Mouse (Mus musculus): ENCODE measurements around the gene Golt1b.
"Not testable (repeated sequence)": the region's sequence is repeated elsewhere in the genome, so short reads cannot be mapped to it uniquely, and the experiment has no call there.

Gene Golt1b

DNA sequence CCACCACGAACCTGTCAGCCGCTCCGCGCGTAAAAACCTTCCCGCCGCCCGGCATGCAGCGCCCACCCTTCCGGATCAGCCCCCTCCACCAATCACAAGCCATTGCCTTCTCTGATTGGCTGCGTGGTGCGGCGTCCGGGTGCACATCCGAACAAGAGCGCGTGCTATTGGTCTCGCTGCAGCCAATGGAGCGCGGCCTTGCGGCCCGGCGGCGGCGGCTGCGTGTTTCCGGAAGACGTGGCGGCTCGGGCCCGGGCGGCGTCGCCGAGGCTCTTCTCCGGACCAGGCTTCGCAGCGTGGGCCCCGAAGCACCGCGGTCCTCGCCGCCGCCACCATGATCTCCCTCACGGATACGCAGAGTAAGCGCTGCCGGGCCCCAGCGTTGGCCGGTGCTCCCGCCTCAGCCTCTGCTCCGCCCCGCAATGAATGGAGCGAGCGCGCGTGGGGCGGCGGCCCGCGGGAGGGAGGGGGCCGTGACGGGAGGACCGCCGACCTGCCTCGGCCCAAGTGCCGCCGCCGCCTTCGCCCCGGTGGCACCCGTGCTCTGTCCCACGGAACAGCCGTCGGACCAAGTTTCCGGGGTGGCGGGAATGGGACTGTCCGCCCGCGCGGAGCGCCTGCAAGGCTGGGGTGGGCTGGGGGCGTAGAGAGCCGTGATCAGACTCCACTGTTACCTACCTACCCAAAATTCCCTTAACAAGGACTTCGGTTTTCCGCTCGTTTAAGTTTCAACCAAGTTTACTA lies at the start of gene Golt1b, which contains the start of gene Recql:
Golt1b (plus strand) TSS at position 211 of the 744 bp plus-strand sequence.
Recql (minus strand) TSS at position 77 of the 744 bp plus-strand sequence.
- peak; percentile 98 for DNase-seq (ENCODE audit: low read depth, low spot score)

- DNase-seq (ENCODE audit: low read depth, low spot score): no peak
These were observed 48.1 kb upstream of the Golt1b start for GRCm38 (mm10) chr6:142338961-142339360.

DNA sequence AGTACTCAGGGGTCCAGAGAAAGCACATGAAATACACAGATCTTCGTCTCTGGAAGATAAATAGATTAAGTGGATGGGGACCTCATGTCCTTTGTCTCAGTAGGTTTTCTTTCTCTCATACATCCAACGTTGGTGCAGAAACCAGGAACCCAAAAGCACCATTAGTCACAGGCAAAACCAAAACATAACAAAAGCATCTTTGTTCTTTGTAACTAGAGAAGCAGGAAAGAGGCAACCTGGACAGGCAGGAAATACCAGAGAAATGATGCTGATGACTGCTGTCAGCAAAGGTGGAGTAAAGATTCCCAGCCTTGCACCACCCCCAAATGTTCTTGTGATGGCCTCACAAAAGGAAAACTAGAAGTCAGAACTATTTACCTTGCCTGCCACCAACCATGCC lies 47.4 kb upstream of the Golt1b start:
- DNase-seq (ENCODE audit: low read depth, low spot score): no peak

DNA sequence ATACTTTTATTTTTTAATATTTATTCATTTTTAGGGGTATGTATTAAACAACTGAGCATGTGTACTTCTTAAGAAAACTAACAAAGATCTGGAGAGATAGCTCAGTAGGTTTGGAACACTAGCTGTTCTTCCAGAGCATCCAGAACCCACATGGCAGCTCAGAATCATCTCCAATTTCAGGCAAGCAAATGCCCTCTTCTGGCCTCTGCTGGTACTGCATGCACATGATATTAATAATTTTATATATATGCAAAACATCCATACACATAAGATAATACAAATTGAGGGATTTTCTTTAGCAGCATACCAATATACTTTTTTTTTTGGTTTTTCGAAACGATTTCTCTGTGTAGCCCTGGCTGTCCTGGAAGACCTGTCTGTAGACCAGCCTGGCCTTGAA lies 43.5 kb upstream of the Golt1b start:
- peak; percentile 64 for DNase-seq (ENCODE audit: low read depth, low spot score)

DNA sequence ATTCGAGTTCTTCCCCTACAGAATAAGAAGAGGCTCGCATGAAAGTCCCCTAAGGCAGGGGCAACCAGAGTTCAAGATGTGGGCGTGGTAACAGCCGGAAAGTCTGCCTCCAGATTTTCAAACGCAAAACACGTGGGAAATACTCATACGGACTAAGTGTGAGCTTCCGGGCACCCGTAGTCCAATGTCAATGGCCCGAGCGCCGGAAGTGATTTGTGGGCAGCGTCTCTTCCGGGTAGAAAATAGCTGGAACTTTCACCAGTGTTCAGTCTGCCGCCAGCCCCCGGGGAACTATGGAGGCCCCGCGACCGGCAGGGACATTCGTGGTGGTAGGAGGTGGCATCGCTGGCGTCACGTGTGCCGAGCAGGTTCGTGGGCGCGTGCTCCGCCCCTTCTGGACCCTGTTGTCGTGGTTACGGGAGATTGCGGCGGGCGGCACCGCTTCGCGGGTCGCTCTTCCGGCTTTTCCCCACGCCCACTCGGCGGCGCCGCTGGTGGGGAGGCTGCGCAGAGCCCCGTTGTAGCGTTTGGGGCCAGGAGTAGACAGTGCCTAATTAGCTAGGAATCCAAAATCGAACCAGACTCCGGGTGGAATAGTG lies 41.5 kb upstream of the Golt1b start, which contains the start of gene Pyroxd1:
Pyroxd1 (plus strand) TSS at position 215 of the 599 bp plus-strand sequence.
- peak; percentile 98 for DNase-seq (ENCODE audit: low read depth, low spot score)

DNA sequence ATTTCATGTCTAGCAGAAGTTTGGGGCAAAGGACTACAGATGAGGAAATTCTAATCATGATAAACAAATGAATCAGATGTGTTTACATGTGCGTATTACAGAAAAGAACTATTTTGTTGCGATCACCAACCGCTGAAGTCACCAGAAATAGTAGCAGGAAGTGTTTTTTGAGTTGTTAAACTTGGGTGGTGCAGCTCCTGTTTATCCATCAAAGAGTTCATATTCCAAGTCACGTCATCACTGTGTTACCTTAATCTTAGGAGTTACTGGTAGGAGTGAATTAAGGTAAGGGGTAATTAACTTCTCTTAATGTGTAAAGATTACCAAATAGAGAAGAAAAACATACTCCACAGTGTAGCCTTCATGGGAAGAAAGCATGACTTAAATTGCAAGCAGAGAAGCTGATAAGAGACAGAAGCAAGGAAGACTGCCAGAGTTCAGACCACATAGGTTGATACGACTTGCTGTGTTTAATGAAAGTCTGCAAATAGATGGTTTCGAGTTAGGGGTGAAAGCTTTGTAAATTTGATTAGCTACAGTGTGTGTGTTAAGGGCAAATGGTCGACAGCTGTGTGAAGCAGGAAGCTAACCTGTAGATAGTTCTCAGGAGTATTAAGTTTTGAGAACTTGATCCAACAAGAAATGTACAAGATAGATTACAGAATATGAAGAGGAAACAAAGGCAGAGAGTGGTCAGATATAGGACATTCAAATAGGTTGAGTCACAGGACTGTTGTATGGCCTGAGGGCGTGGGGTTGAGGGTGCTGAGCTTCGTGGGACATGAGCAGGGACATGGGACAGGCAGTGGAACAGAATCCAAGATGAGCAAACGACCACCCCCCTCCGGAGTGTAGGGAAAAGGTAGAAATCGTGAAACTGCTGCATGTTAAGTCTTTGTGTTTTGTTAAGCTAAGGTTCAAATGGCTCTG lies 40.6 kb upstream of the Golt1b start:
- DNase-seq (ENCODE audit: low read depth, low spot score): no peak

GRCm38 (mm10) chr6:142347431-142348385 lies 39.3 kb upstream of the Golt1b start:
- no peak for DNase-seq (ENCODE audit: low read depth, low spot score)

GRCm38 (mm10) chr6:142352099-142352498 lies 34.9 kb upstream of the Golt1b start:
- DNase-seq (ENCODE audit: low read depth, low spot score): not testable (repeated sequence)

GRCm38 (mm10) chr6:142357106-142357505 lies 29.9 kb upstream of the Golt1b start:
- DNase-seq (ENCODE audit: low read depth, low spot score): no peak

GRCm38 (mm10) chr6:142362036-142362435 lies 25.0 kb upstream of the Golt1b start:
- DNase-seq (ENCODE audit: low read depth, low spot score): no peak

DNA sequence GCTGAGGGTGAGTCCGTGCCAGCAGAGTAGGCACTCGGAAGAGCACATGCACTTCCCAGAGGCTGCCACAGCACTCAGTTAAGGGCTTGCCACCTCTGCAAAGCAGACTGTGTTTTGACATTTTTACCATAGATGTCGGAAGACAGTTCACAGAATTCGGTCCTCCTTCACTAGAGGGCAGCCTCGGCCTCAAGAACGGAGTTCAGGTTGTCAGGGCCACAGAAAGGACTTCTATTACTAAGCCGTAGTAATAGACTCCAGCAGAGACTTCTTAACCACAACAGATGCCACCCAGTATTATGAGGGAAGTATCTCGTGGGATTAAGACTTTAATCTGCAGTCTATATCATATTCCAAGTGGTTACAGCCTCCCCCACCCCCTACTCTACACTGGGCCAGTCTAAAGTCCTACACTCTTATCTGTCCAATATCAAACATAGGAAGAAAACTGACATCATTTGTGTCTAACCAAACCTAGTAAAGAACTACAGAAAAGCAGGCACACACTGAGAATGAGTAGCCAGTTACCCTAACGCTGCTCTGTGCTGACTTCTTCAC lies 23.9 kb upstream of the Golt1b start:
- DNase-seq (ENCODE audit: low read depth, low spot score): peak; percentile 39

DNA sequence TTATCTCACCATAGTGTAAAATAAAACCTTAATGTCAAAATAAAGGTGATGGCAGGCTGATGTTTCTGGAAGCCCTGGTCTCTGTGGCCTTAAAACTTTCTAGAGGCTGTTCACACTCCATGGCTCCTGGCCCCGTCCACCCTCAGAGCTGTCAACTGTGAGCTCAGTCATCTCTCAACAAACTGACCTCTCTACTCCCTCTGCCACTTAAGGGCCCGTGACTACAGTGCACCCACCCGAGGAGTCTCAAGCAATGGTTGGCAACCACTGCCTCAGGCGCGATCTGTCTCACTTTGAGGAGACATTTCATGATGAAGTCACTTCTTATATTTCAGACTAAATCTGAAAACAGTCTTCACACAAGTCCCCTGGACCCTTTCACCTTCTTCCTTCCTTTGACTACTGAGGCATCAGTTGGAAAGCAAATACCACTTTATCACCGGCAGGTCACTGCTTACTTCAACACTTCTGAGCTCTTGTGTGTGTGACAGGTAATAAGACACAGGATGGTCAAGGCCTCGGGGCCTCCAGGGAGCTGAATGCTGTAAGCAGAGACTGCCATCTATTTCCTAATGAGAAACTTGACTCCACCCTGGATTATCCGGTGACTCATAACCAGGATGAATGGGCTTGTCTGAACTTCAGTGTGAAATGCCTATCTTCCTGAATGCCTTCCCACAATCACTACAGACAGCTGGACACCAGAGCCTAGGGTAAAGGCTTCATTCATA lies 21.1 kb upstream of the Golt1b start:
- DNase-seq (ENCODE audit: low read depth, low spot score): no peak

DNA sequence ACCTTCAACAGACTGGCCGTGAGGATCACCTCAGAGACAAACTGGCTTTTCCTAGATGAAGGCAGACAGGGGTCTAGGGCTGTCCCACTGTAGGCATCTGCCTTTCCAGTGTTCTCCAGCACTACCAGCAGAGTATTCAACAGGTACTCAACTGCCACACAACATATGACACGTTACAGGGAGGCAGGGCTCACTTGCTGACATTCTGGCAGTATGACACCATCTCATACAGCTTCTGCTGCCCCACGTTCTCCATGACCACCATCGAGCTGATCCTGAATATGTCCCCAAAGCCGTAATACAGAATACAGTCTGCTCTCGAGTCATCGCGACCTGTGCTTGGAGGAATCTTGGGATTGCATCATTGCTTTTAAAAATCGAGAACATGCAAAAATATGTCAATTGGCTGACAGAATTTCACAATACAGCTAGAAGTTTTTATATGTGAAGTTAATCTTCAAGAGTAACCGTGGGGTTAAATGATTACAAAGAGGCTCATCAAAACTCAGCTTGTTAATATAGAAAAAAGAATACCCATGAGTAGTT lies 20.5 kb upstream of the Golt1b start:
- DNase-seq (ENCODE audit: low read depth, low spot score): no peak

DNA sequence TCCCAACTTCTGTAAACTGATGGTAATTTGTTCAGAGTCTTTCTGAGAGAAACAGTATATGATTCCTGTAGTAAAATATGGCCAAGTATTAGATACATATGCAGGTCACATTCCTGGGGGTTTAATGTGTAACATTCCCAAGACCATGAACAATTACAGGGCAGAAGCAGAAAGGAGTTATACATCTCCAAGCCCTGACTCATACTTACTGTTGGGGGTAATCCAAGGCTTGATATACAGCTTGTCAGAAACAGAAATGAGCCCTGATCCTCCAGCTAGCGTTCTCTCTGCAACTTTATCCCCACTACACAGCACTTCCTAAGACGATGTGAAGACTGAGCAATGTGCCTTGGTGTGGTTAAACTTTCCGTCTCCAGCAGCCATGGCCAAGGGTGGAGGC lies 19.5 kb upstream of the Golt1b start:
- no peak for DNase-seq (ENCODE audit: low read depth, low spot score)

DNA sequence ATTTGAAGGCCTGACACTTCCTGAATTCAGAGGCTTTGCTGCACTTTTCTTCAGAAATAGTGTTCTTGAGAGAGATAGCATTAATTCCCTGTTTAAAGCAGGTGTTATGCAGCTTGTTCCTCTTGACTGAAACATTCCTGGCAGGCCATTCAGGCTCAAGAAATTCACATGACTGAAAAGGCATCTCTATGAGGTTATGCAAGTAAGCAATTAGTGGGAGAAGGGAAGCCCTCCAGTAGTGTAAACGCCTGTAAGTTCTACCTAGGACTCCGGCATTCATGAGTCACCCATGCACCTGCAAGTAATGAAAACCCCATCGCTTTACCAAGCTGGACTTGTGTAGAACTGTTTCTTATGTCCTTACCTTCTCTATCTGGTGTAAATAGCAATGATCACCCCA lies 17.5 kb upstream of the Golt1b start:
- no peak for DNase-seq (ENCODE audit: low read depth, low spot score)

DNA sequence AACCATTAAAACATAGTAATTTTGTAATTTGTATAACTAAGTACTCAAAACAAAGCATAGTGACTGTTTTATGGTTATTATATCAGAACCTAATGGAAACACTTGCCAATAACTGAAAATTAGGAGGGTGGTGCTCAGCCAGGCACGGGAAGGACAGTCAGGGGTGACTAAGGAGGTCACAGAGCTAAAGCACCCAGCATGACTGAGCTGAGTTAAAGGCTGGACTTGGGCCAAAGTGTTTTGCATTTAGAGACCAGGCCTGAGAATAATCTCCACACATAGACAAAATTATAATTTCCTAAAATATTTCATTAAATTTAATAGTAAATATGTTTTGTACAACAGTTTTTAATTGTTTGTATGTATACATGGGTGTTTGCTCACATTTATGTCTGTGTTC lies 9.9 kb upstream of the Golt1b start:
- no peak for DNase-seq (ENCODE audit: low read depth, low spot score)

- peak; percentile 11 for DNase-seq (ENCODE audit: low read depth, low spot score)
These were observed 8.3 kb upstream of the Golt1b start for GRCm38 (mm10) chr6:142378576-142379330.

- no peak for DNase-seq (ENCODE audit: low read depth, low spot score)
These were observed 7.1 kb upstream of the Golt1b start for GRCm38 (mm10) chr6:142379961-142380360.

- no peak for DNase-seq (ENCODE audit: low read depth, low spot score)
These were observed 5.4 kb upstream of the Golt1b start for GRCm38 (mm10) chr6:142381615-142382014.
